Mouse (Mus musculus): ENCODE measurements around the gene Tatdn2. TPM values are rescaled to one million over a fixed set of nuclear protein-coding genes. Genes with fewer than 3 reads are reported as not detected.

Gene Tatdn2
- polyA plus RNA-seq, 1 experiment from 2014 or later, result 1.4 TPM

Small RNA genes within 50 kb of the gene (microRNA-seq; reads per million reads assigned to microRNA genes)
- gene Mir7042, result 0.85 reads per million, percentile 4 among the genes with 10 or more reads in this experiment

Other genes starting within 250 kb of the Tatdn2 start
- 8.4 and 9.0 TPM in 2 replicates for gene Il17re, start 238.6 kb upstream of the Tatdn2 start, polyA plus RNA-seq (2014; fragmentation: Nextera tagmentation; extraction: Ambion mirVana)
- 15.3 and 18.5 TPM in 2 replicates for gene Il17rc, start 225.6 kb upstream of the Tatdn2 start, polyA plus RNA-seq (2014; fragmentation: Nextera tagmentation; extraction: Ambion mirVana)
- gene Creld1, start 213.8 kb upstream of the Tatdn2 start, polyA plus RNA-seq (2014; fragmentation: Nextera tagmentation; extraction: Ambion mirVana), result 20.1 and 20.2 TPM in 2 replicates
- 0.26 and 0.32 TPM in 2 replicates for gene Prrt3, start 195.1 kb upstream of the Tatdn2 start, polyA plus RNA-seq (2014; fragmentation: Nextera tagmentation; extraction: Ambion mirVana)
- gene Emc3, start 165.4 kb upstream of the Tatdn2 start, polyA plus RNA-seq (2014; fragmentation: Nextera tagmentation; extraction: Ambion mirVana), result 84.7 and 89.7 TPM in 2 replicates
- 13.1 and 13.9 TPM in 2 replicates for gene Fancd2, start 165.4 kb upstream of the Tatdn2 start, polyA plus RNA-seq (2014; fragmentation: Nextera tagmentation; extraction: Ambion mirVana)
- 0.20 and 0.22 TPM in 2 replicates for gene Fancd2os, start 96.3 kb upstream of the Tatdn2 start, polyA plus RNA-seq (2014; fragmentation: Nextera tagmentation; extraction: Ambion mirVana)
- gene Brk1, start 92.3 kb upstream of the Tatdn2 start, polyA plus RNA-seq (2014; fragmentation: Nextera tagmentation; extraction: Ambion mirVana), result 238 and 245 TPM in 2 replicates
- gene Vhl, start 73.1 kb upstream of the Tatdn2 start, polyA plus RNA-seq (2014; fragmentation: Nextera tagmentation; extraction: Ambion mirVana), result 41.6 and 45.1 TPM in 2 replicates
- gene Irak2, start 58.6 kb upstream of the Tatdn2 start, polyA plus RNA-seq (2014; fragmentation: Nextera tagmentation; extraction: Ambion mirVana), result 5.7 and 8.2 TPM in 2 replicates
- gene Ghrl, start 22.8 kb downstream of the Tatdn2 start, polyA plus RNA-seq (2014; fragmentation: Nextera tagmentation; extraction: Ambion mirVana), result 2.2 and 19.4 TPM in 2 replicates
- gene Sec13, start 43.7 kb downstream of the Tatdn2 start, polyA plus RNA-seq (2014; fragmentation: Nextera tagmentation; extraction: Ambion mirVana), result 247 and 250 TPM in 2 replicates

All from intestine, embryonic 14.5 days (tissue).